Mouse (Mus musculus) layer of hippocampus, adult 9-11 months (tissue): ENCODE results near the gene Sec22c.

Experiments
- DNase-seq: peaks from one replicate; pipeline ENCODE4 v3.0.0; 2022

Sec22c gene

DNA sequence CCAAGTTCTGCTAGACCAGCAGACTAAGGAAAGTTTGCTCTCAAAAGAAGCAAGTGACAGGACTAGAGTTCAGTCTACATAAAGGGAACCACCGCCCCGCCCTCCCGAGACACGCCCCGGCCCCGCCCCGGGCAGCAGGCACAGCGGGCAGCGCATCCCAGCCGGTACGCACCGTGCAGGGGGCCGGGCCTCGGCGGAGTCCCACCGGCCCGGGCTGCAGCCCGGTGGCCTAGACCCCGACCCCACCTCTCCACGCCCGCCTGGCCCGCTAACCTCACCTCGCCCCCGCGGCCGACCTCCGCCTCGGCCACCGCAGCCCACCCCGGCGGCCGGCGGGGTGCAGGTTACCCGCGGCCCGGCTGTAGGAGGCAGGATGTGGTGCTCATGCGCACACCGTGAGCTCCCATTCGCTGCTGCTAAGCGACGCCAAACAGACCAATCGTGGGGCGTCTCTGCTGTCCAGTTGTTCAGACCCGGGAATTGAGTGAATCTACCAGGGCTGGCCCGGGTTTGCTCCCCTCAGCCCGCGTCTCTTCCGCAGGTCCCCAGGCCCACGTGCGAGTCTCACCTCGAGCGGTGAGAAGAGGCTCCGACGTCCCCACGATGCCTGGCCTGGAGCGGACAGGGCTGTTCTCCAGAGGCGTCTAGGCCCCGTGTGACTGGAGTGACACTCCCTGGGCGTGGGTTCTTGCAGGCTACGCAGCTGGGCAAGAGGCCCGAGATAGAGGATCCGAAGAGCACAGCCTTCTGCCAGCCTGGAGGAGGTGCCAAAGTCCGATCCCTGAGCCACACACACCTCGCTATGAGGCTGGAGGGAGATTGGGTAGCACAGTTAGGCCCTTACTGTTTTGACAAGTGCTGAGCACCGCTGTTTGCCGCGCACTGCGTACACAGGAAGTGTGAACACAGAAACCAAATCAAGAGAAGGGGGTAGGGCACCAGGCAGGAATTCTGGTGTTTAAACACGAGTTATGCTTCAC is at the start of gene Sec22c:
TSS of gene Sec22c (minus strand) at position 845 of the 980 bp plus-strand sequence.
- DNase-seq: peak; percentile 90

DNA sequence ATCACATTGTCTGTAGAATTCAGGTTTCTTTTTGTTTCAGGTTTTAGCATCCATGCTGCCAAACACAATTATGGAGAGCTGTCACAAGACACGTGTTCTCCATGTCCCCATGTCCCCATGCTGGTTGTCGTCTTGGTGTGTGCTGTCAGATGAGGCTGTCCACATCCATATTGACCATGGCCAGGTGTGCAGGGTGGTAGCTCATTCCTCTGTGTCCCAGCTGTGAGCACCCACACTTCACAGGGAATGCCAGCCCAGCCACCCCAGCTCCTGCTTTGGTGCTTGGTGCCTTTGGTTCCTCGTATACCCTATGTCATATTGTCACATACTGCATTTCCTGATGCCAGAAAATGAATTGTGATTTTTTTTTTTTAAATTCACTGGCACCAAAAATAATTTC is 49.3 kb upstream of the Sec22c start:
- DNase-seq: no peak

GRCm38 (mm10) chr9:121752774-121753173 is 47.5 kb upstream of the Sec22c start:
- DNase-seq: no peak

- DNase-seq: no peak
Measured at GRCm38 (mm10) chr9:121744051-121744450, 38.8 kb upstream of the Sec22c start.

- no peak for DNase-seq
Measured at GRCm38 (mm10) chr9:121741168-121741567, 35.9 kb upstream of the Sec22c start.

- DNase-seq: no peak
Measured at GRCm38 (mm10) chr9:121740490-121740889, 35.2 kb upstream of the Sec22c start.

DNA sequence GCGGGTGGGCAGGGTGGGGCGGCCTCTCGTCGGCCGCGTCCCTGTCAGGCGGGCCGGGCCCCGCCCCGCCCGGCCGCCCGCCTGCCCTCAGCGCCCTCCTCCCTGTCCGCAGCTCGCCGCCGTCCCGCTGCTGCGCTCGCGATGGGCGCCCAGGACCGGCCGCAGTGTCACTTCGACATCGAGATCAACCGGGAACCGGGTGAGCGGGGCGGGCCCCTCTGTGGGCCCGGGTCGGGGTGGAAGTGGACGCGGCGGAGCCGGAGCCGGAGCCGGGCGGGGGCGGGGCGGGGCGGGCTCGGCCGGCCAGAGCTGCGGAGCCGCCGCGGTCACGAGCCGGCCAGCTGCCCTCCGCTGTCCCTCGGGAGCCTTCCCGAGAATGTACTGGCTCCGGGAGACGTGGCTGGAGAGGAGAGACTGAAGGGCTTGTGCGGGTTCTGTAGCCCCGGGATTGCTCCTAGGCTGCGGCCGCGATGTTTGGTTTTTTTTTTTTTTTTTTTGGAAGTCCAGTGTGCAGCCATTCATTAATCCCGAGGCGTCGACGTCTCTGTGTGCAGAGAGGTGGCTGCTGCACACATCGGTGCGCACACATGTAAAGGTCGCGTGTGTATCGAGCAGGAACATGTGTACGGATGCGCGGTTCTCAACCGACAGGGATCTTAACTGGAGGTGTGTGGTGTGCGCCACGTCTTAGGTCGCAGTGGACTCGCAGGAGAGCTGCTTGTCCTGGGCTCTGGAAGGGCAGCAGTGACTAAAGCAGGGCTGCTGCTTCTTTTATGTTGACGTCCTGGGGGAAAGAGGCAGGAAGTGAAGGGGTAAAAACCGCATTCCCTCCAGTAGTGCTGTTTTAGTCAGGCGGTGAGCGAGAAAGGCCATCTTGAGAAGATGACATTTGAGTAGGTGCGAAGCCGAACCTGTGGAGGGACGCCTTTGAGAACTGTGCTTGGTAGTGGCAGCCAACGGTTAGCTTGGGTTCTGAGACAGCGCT is 14.3 kb upstream of the Sec22c start:
- no peak for DNase-seq

DNA sequence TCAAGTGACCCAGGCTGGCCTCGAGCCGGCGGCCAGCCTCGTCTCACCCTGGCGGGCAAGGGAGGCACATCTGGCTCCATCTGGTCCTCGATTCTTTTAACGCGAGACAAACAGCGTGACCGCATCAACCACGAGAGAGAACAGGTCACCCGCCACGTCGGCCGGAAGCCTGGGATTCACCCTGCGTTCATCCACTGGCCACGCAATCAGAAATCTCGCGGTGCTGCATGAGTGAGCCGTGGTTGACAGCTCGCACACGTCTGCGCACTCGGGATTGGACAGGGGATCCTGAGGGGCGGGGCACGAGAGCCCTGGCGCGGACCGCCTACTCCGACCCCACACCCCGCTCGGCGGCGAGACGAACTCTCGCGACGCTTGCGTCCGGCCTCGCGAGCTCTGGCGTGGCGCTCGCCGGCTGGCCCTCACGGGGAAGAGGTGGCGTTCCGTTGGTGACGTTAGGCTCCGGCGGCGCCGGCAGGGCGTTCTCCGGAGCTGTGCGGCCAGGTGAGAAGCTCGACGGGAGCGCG is 13.6 kb upstream of the Sec22c start, which contains the start of gene Nktr:
TSS of gene Nktr (plus strand) at position 378 of the 527 bp plus-strand sequence.
- DNase-seq: peak; percentile 99

GRCm38 (mm10) chr9:121718070-121718705 is 12.9 kb upstream of the Sec22c start:
- no peak for DNase-seq

GRCm38 (mm10) chr9:121717048-121717447 is 11.8 kb upstream of the Sec22c start:
- no peak for DNase-seq

DNA sequence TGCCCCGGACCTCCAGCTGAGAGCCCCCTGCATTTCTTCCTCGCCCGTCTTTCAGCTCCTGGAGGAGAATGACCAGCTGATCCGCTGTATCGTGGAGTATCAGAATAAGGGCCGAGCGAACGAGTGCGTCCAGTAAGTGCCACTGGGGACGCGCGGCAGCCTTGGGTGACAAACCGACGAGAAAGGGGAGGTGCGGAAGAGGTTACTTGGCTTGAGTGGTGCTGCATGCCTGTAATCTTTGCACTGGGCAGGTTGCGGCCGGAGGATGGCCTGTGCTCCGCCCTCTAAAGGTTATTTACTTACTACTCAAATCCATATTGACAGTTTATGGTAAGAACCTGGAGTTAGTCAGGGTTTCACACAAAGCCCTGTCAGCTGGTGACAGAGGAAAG is 5.3 kb upstream of the Sec22c start:
- DNase-seq: no peak

DNA sequence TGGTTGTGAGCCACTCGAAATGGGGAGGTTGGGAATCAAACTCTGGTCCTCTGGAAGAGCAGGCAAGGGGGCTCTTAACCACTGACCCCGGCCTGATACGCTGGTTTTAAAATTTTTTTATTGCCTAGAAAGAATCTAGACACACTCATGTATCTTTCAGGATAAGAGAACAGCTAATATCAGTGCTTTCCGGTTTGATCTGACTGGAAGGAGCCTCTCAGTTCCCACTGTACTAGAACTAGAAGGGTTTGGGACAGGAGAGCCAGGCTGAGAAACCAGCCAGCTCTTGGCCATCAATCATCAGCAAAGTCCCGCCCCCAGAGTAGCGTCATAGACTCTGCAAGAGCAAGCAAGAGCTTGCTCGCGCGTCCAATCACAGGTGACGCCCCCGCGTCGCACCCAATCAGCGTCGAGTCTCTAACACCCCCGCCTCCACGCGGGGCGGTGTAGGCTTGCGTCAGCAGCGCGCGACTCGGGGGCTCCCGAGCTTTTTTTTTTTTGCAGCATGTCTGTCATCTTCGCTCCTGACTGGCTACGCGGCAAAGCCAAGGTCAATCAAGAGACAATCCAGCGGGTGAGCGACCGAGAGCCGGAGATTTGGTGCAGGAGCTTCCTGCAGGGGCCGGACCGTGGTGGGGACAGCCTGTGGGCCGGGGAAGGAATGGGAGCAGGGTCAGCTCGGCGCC is 4.8 kb upstream of the Sec22c start, which contains the start of gene Ss18l2:
TSS of gene Ss18l2 (plus strand) at position 432 of the 686 bp plus-strand sequence.
- DNase-seq: peak; percentile 99

- no peak for DNase-seq
Measured at GRCm38 (mm10) chr9:121708506-121709486, 3.5 kb upstream of the Sec22c start.

DNA sequence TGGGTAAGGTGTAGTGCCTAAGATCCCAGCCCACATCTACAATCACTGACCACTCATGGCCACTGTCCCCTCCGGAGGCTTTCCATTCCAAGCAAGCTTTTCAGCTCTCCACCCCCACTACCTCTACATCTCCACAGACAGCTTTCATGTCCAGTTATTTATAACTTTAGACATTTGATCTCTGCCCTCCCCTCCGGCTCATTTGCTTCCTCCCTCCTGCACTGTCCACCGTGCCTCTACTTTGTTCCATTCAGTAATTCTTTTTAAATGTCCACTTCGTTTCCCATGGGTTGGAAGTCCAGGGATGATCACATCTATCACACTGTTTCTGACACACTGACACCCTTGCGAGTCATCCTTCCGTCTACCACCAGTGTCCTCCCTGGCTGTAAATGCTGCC is 2.5 kb upstream of the Sec22c start:
- no peak for DNase-seq

GRCm38 (mm10) chr9:121706029-121706675 is 862 bp upstream of the Sec22c start:
- no peak for DNase-seq

DNA sequence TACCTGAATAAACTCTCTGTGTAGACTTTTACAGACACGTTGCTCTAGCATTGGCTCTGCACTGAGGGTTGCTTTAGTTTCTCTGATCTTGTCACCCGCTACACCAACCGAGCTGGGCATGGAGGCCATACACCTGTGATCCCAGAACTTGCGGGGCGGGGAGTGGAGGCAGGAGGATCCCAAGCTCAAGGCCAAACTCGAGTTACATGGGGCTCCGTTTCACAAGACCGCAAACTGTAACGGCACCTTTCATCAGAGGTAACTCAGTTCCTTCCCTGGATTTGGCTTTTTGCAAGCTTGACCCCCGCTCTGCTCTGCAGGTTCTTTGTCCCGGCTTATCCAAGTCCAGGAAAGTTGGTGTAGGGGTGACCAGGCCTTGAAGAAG is 1.0 kb downstream of the Sec22c start:
- no peak for DNase-seq

DNA sequence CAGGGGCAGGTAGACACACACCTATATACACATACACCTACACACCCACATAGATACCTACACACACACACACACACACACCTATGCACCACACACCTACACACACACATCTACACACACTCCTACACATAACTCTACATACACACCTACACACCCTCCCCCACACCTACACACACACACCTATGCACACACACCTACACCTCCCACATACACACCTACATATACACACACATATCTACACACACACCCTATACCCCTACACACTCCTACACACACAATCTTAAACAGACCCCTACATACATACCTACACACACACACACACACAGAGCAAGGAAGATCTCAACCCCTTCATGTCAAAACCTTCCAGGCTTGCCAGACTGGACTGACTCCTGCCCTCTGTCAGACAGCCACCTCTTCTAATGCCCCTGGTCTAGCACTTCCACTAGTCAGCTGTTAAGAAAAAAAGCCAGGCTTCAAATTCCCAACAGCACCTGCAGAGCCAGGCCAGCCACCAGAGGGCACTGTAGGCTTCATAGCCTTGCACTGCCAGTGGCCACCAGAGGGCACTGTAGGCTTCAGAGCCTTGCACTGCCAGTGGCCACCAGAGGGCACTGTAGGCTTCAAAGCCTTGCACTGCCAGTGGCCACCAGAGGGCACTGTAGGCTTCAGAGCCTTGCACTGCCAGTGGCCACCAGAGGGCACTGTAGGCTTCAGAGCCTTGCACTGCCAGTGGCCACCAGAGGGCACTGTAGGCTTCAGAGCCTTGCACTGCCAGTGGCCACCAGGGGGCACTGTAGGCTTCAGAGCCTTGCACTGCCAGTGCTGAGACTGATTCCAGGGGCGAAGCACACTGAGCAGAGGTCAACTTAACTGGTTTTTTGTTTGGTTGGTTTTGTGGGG is 7.9 kb downstream of the Sec22c start:
- DNase-seq: no peak

DNA sequence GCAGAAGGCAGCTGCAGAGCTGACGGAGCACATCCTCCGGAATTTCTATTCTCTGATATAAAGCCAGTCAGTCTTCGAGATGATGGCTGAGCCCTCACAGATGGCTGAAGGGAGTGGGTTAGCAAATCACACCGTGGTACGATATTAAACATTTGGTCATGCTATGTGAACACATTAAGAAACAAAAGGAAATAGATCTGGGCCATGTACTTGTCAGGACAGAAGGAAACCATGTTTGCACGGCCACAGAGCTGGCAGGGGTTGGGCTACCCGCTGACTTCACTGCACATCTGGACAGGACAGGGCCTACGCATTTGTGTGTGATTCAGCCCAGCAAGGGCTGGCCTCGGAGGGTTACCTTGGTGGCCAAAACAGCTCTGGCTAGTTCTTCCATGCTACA is 8.7 kb downstream of the Sec22c start:
- DNase-seq: no peak

- DNase-seq: no peak
Measured at GRCm38 (mm10) chr9:121694736-121695135, 10.6 kb downstream of the Sec22c start.
